Mouse (Mus musculus) forebrain, postnatal 0 days (tissue): Measurements from ENCODE around the gene Abhd6. TPM values are rescaled to one million over a fixed set of nuclear protein-coding genes. Genes with fewer than 3 reads are reported as not detected.

Experiments
- ATAC-seq: fragments of 200-750 bp; cut with Nextera tagmentation; 2 replicates; pipeline ENCODE4 v1.8.0; 2017; ENCODE audit warnings: mild to moderate bottlenecking, moderate library complexity
- DNase-seq: peaks from one replicate; pipeline ENCODE4 v3.0.0-alpha.2; 2015
- H3K27ac ChIP-seq: fragments of 300-500 bp; sonication (generic); 2 replicates; pipeline ENCODE4 v1.5.1; 2014; ENCODE audit warnings: low read depth, mild to moderate bottlenecking, antibody characterized with exemption, low read length, moderate library complexity, mixed read lengths
- H3K27me3 ChIP-seq: fragments of 300-500 bp; sonication (generic); 2 replicates; pipeline ENCODE4 v1.6.1; 2014; ENCODE audit warnings: mild to moderate bottlenecking, low read length, mixed read lengths; ENCODE audit not compliant: insufficient read depth
- H3K36me3 ChIP-seq: fragments of 300-500 bp; sonication (generic); 2 replicates; pipeline ENCODE4 v1.6.1; 2014; ENCODE audit warnings: mild to moderate bottlenecking, moderate library complexity; ENCODE audit not compliant: insufficient read depth
- H3K4me1 ChIP-seq: fragments of 300-500 bp; sonication (generic); 2 replicates; pipeline ENCODE4 v1.6.1; 2014; ENCODE audit warnings: antibody characterized with exemption; ENCODE audit not compliant: insufficient read depth
- H3K4me2 ChIP-seq: fragments of 300-500 bp; sonication (generic); 2 replicates; pipeline ENCODE4 v1.6.1; 2014; ENCODE audit warnings: low read depth, mild to moderate bottlenecking, moderate library complexity
- H3K4me3 ChIP-seq: fragments of 300-500 bp; sonication (generic); 2 replicates; pipeline ENCODE4 v1.5.1; 2014; ENCODE audit warnings: low read depth, low read length, mixed read lengths
- H3K9ac ChIP-seq: fragments of 300-500 bp; sonication (generic); 2 replicates; pipeline ENCODE4 v1.6.1; 2014; ENCODE audit warnings: mild to moderate bottlenecking
- H3K9me3 ChIP-seq: fragments of 300-500 bp; sonication (generic); 2 replicates; pipeline ENCODE4 v1.6.1; 2016; ENCODE audit warnings: low read length
- CTCF ChIP-seq: sonication (generic); IDR thresholded peaks from 2 replicates; pipeline ENCODE4 v1.5.1; 2016; ENCODE audit warnings: antibody characterized with exemption, control low read depth, low read depth
- WGBS: fragments of 180-500 bp; shearing (Covaris S2); extraction: QIAGEN DNeasy Blood & Tissue Kit; methylation state at CpG from one replicate; pipeline ENCODE4 v1.1.7; 2014; 5-methylcytosine and 5-hydroxymethylcytosine counted together
- polyA plus RNA-seq: library from polyadenylated mRNA; unstranded; fragments of >200 nt; fragmentation: Nextera tagmentation; extraction: Ambion mirVana; gene quantifications from 2 replicates; pipeline ENCODE4 v1.2.1, GENCODE M21; 2015
- total RNA-seq: library from RNA; depleted of rRNA; stranded (reverse); fragments of >200 nt; gene quantifications from 2 replicates; pipeline ENCODE4 v1.2.3, GENCODE M21; 2014

The Abhd6 gene
- total and polyA plus RNA-seq, 2 experiments from 2014 or later: 8.0 to 36.2 TPM

GRCm38 (mm10) chr14:8036406-8036805 is 33.7 kb downstream of the Abhd6 start:
- no peak overlapping the region for H3K9ac ChIP-seq
- H3K36me3 ChIP-seq: 0 out of 2 replicates have a peak, but pooled peaks cover 12% of the 10 kb centered on the region
- H3K4me1 ChIP-seq: no peaks in the 10 kb centered on the region
- TF ChIP-seq CTCF: no peak
- no peak for ATAC-seq
- no peaks in the 10 kb centered on the region for H3K9me3 ChIP-seq
- no peak overlapping the region for H3K4me2 ChIP-seq
- no peak for DNase-seq
- H3K27ac ChIP-seq: no peak overlapping the region
- 68% methylated on average over 5 of the region's 5 CpGs for WGBS
- H3K27me3 ChIP-seq: no peaks in the 10 kb centered on the region
- H3K4me3 ChIP-seq: no peak overlapping the region

- no peak overlapping the region for H3K4me2 ChIP-seq
- H3K4me1 ChIP-seq: no peaks in the 10 kb centered on the region
- no peak for TF ChIP-seq CTCF
Observed at GRCm38 (mm10) chr14:8038150-8038549, 35.4 kb downstream of the Abhd6 start.

GRCm38 (mm10) chr14:8038791-8039448 is 36.2 kb downstream of the Abhd6 start:
- DNase-seq: peak; percentile 35

More at GRCm38 (mm10) chr14:8038150-8038549, 35.4 kb downstream of the Abhd6 start:
- Histone ChIP-seq H3K4me3 (no peak overlapping the region), H3K27ac (no peak overlapping the region), H3K9me3 (no peaks in the 10 kb centered on the region), H3K9ac (no peak overlapping the region), H3K36me3 (peaks cover 21% of the 10 kb centered on the region; the same call in 1 of the 2 replicates), H3K27me3 (no peaks in the 10 kb centered on the region)
- DNase-seq: no peak
- no peak for ATAC-seq
- WGBS: 84% methylated on average over 5 of the region's 5 CpGs

GRCm38 (mm10) chr14:8040179-8040578 is 37.5 kb downstream of the Abhd6 start:
- H3K4me2 ChIP-seq: no peak overlapping the region
- ATAC-seq: no peak
- no peaks in the 10 kb centered on the region for H3K9me3 ChIP-seq
- H3K4me3 ChIP-seq: no peak overlapping the region
- peaks cover 24% of the 10 kb centered on the region; the same call in 1 of the 2 replicates for H3K36me3 ChIP-seq
- no peak for TF ChIP-seq CTCF
- WGBS: 86% methylated on average over 3 of the region's 3 CpGs
- no peak overlapping the region for H3K27ac ChIP-seq
- no peaks in the 10 kb centered on the region for H3K27me3 ChIP-seq
- no peak for DNase-seq
- H3K9ac ChIP-seq: no peak overlapping the region
- H3K4me1 ChIP-seq: no peaks in the 10 kb centered on the region

More at GRCm38 (mm10) chr14:8038791-8039448, 36.2 kb downstream of the Abhd6 start:
- H3K4me1 ChIP-seq: no peaks in the 10 kb centered on the region
- no peaks in the 10 kb centered on the region for H3K27me3 ChIP-seq
- H3K27ac ChIP-seq: no peak overlapping the region
- no peak overlapping the region for H3K9ac ChIP-seq
- peaks cover 24% of the 10 kb centered on the region; the same call in 1 of the 2 replicates for H3K36me3 ChIP-seq
- peak; percentile 65 for ATAC-seq
- no peak overlapping the region for H3K4me2 ChIP-seq
- WGBS: 62% methylated on average over 7 of the region's 7 CpGs
- H3K9me3 ChIP-seq: no peaks in the 10 kb centered on the region
- TF ChIP-seq CTCF: no peak
- no peak overlapping the region for H3K4me3 ChIP-seq

- 86% methylated on average over 12 of the region's 12 CpGs for WGBS
- no peak for ATAC-seq
- Histone ChIP-seq H3K4me2 (no peak overlapping the region), H3K9ac (no peak overlapping the region), H3K9me3 (no peaks in the 10 kb centered on the region), H3K27me3 (no peaks in the 10 kb centered on the region), H3K4me3 (no peak overlapping the region), H3K27ac (no peak overlapping the region), H3K4me1 (no peaks in the 10 kb centered on the region), H3K36me3 (peaks cover 29% of the 10 kb centered on the region; the same call in 1 of the 2 replicates)
- no peak for DNase-seq
- no peak for TF ChIP-seq CTCF
Observed at GRCm38 (mm10) chr14:8040911-8041678, 38.4 kb downstream of the Abhd6 start.

- DNase-seq: no peak
- H3K4me2 ChIP-seq: no peak overlapping the region
- no peaks in the 10 kb centered on the region for H3K27me3 ChIP-seq
- no peak for ATAC-seq
- TF ChIP-seq CTCF: no peak
- 89% methylated on average over 2 of the region's 2 CpGs for WGBS
- H3K27ac ChIP-seq: no peak overlapping the region
- no peak overlapping the region for H3K9ac ChIP-seq
- no peaks in the 10 kb centered on the region for H3K4me1 ChIP-seq
- H3K36me3 ChIP-seq: peaks cover 37% of the 10 kb centered on the region
- H3K9me3 ChIP-seq: no peaks in the 10 kb centered on the region
- H3K4me3 ChIP-seq: no peak overlapping the region
Observed at GRCm38 (mm10) chr14:8042120-8042519, 39.4 kb downstream of the Abhd6 start.

- 93% methylated on average over 9 of the region's 9 CpGs for WGBS
- no peaks in the 10 kb centered on the region for H3K4me1 ChIP-seq
- ATAC-seq: no peak
- no peaks in the 10 kb centered on the region for H3K9me3 ChIP-seq
- no peak overlapping the region for H3K27ac ChIP-seq
- no peaks in the 10 kb centered on the region for H3K27me3 ChIP-seq
- DNase-seq: no peak
- TF ChIP-seq CTCF: no peak
- H3K9ac ChIP-seq: no peak overlapping the region
- H3K4me3 ChIP-seq: no peak overlapping the region
- peaks cover 39% of the 10 kb centered on the region for H3K36me3 ChIP-seq
- no peak overlapping the region for H3K4me2 ChIP-seq
Observed at GRCm38 (mm10) chr14:8042577-8042976, 39.9 kb downstream of the Abhd6 start.
